Mouse (Mus musculus): ENCODE results near the gene AI481877. TPM values are rescaled to one million over a fixed set of nuclear protein-coding genes. Genes with fewer than 3 reads are reported as not detected.
A peak's percentile ranks its signal among the peaks of the same experiment; 100 is the strongest.

Gene AI481877
- polyA plus RNA-seq, 1 experiment from 2014 or later, result not detected

DNA sequence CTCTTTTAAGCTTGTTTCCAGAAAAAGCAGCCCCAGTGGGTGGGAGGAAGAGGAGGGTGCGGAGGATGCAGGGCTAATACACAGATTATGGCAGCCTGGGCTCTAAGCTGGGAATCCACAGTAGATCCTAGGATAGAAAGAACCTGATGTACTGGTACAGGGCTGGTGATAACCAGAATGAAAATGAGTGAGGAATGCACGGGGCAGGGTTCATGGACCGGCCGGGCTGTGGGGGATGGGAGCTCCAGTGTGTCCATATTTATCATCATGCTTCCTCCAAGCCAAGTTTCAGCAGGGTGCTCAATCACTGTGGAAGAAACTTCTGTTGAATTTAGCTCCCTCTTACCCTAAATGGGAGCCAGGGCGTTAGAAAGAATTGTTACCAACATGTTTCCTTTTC, 141.7 kb downstream of the AI481877 start:
- Histone ChIP-seq H3K4me3 (replicated peaks) (no peak overlapping the region), H3K27me3 (replicated peaks) (no peaks in the 10 kb centered on the region), H3K4me2 (no peak overlapping the region), H3K27ac (no peak overlapping the region), H3K4me1 (0 out of 2 replicates have a peak, but pooled peaks cover 13% of the 10 kb centered on the region), H3K9ac (no peak overlapping the region), H3K36me3 (no peaks in the 10 kb centered on the region), H3K9me3 (no peaks in the 10 kb centered on the region)
- 40% methylated on average over 5 of the region's 5 CpGs for WGBS
- no peak for ATAC-seq (ENCODE audit: insufficient read depth, low FRiP score, low read depth)

DNA sequence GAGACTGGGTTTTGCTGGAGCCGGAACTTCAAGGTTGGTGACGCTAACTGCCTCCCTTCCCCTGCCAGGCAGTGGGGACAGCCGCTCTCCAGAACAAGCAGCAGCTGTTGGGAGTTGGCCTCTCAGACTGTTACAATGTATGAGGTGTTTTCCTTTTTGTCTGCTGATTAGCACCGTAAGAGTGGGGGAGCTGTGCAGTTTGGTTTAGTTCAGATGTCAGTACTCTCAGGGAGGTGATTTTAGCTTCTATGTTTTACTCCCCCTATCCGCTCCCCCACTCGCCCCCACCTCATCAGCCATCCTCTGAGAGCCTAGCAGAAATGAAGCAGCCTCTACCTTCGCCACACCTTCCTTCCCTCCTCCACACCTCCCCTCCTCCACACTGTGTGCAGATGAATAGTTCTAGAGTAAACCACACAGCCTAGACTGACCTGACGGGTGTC, 143.5 kb downstream of the AI481877 start:
- Histone ChIP-seq H3K36me3 (no peaks in the 10 kb centered on the region), H3K4me2 (no peak overlapping the region), H3K27me3 (replicated peaks) (no peaks in the 10 kb centered on the region), H3K4me3 (replicated peaks) (no peak overlapping the region), H3K27ac (peak overlapping the region; percentile 59), H3K9me3 (no peaks in the 10 kb centered on the region), H3K4me1 (0 out of 2 replicates have a peak, but pooled peaks cover 13% of the 10 kb centered on the region), H3K9ac (no peak overlapping the region)
- ATAC-seq (ENCODE audit: insufficient read depth, low FRiP score, low read depth), result peak; percentile 75
- WGBS, result 43% methylated on average over 8 of the region's 8 CpGs

GRCm38 (mm10) chr4:58994762-58995161, 144.0 kb downstream of the AI481877 start, which contains the start of gene Dnajc25:
Gene Dnajc25, plus strand, starts transcription at chr4:58995062.
- H3K4me1 ChIP-seq, result 0 out of 2 replicates have a peak, but pooled peaks cover 13% of the 10 kb centered on the region
- no peaks in the 10 kb centered on the region for H3K27me3 ChIP-seq (replicated peaks)
- no peaks in the 10 kb centered on the region for H3K36me3 ChIP-seq
- 58% methylated on average over 4 of the region's 4 CpGs for WGBS
- H3K4me2 ChIP-seq, result no peak within 1 kb of the TSS
- H3K9me3 ChIP-seq, result no peaks in the 10 kb centered on the region
- no peak within 1 kb of the TSS for H3K4me3 ChIP-seq (replicated peaks)
- H3K9ac ChIP-seq, result no peak within 1 kb of the TSS
- no peak for ATAC-seq (ENCODE audit: insufficient read depth, low FRiP score, low read depth)
- H3K27ac ChIP-seq, result peak within 1 kb of the TSS; percentile 59

Other genes starting within 250 kb of the AI481877 start
- gene Ecpas, start 226.2 kb downstream of the AI481877 start, polyA plus RNA-seq (2015; fragmentation: Nextera tagmentation; extraction: Ambion mirVana), result 29.1 and 31.8 TPM in 2 replicates
- gene Zkscan16, start 195.4 kb downstream of the AI481877 start, polyA plus RNA-seq (2015; fragmentation: Nextera tagmentation; extraction: Ambion mirVana), result 0.49 and 0.62 TPM in 2 replicates
- gene Ptgr1, start 151.9 kb downstream of the AI481877 start, polyA plus RNA-seq (2015; fragmentation: Nextera tagmentation; extraction: Ambion mirVana), result 64.5 and 66.3 TPM in 2 replicates
- gene Dnajc25, start 143.9 kb downstream of the AI481877 start, polyA plus RNA-seq (2015; fragmentation: Nextera tagmentation; extraction: Ambion mirVana), result 11.4 and 13.0 TPM in 2 replicates
- gene Gm20503, start 135.8 kb downstream of the AI481877 start, polyA plus RNA-seq (2015; fragmentation: Nextera tagmentation; extraction: Ambion mirVana), result 15.2 and 21.9 TPM in 2 replicates
- gene Gng10, start 103.9 kb downstream of the AI481877 start, polyA plus RNA-seq (2015; fragmentation: Nextera tagmentation; extraction: Ambion mirVana), result 108 and 125 TPM in 2 replicates
- gene Ugcg, start 50.3 kb upstream of the AI481877 start, polyA plus RNA-seq (2015; fragmentation: Nextera tagmentation; extraction: Ambion mirVana), result 9.7 and 11.4 TPM in 2 replicates